Mouse (Mus musculus): ENCODE measurements around the gene Oard1.

Oard1 gene

GRCm38 (mm10) chr17:48409380-48410298 lies at the start of gene Oard1, which contains the start of gene Nfya:
Gene Oard1, plus strand, starts transcription at chr17:48410014.
Gene Nfya, minus strand, starts transcription at chr17:48409906.
- peak; percentile 100 for DNase-seq

GRCm38 (mm10) chr17:48360462-48360861 lies 49.4 kb upstream of the Oard1 start:
- no peak for DNase-seq

- DNase-seq, result no peak
Observed at GRCm38 (mm10) chr17:48362346-48362745, 47.5 kb upstream of the Oard1 start.

GRCm38 (mm10) chr17:48362966-48363365 lies 46.8 kb upstream of the Oard1 start:
- DNase-seq, result no peak

- no peak for DNase-seq
Observed at GRCm38 (mm10) chr17:48363421-48363965, 46.3 kb upstream of the Oard1 start.

GRCm38 (mm10) chr17:48365511-48366155 lies 44.2 kb upstream of the Oard1 start:
- no peak for DNase-seq

- DNase-seq, result no peak
Observed at GRCm38 (mm10) chr17:48366806-48367205, 43.0 kb upstream of the Oard1 start.

- DNase-seq, result no peak
Observed at GRCm38 (mm10) chr17:48371621-48372020, 38.2 kb upstream of the Oard1 start.

GRCm38 (mm10) chr17:48372987-48373386 lies 36.8 kb upstream of the Oard1 start:
- peak; percentile 6 for DNase-seq

- no peak for DNase-seq
Observed at GRCm38 (mm10) chr17:48376102-48376501, 33.7 kb upstream of the Oard1 start.

GRCm38 (mm10) chr17:48379050-48379449 lies 30.8 kb upstream of the Oard1 start:
- no peak for DNase-seq

- no peak for DNase-seq
Observed at GRCm38 (mm10) chr17:48385786-48386461, 23.9 kb upstream of the Oard1 start.

GRCm38 (mm10) chr17:48388666-48389065 lies 21.1 kb upstream of the Oard1 start:
- no peak for DNase-seq

GRCm38 (mm10) chr17:48389442-48389841 lies 20.4 kb upstream of the Oard1 start:
- DNase-seq, result no peak

GRCm38 (mm10) chr17:48391446-48391845 lies 18.4 kb upstream of the Oard1 start:
- no peak for DNase-seq

- no peak for DNase-seq
Observed at GRCm38 (mm10) chr17:48392616-48393015, 17.2 kb upstream of the Oard1 start.

- DNase-seq, result no peak
Observed at GRCm38 (mm10) chr17:48401710-48402109, 8.1 kb upstream of the Oard1 start.

GRCm38 (mm10) chr17:48402751-48403150 lies 7.1 kb upstream of the Oard1 start:
- no peak for DNase-seq

- DNase-seq, result no peak
Observed at GRCm38 (mm10) chr17:48403848-48404247, 6.0 kb upstream of the Oard1 start.

GRCm38 (mm10) chr17:48404706-48405105 lies 5.1 kb upstream of the Oard1 start:
- DNase-seq, result no peak

- DNase-seq, result no peak
Observed at GRCm38 (mm10) chr17:48407154-48407553, 2.7 kb upstream of the Oard1 start.

- no peak for DNase-seq
Observed at GRCm38 (mm10) chr17:48407910-48408525, 1.8 kb upstream of the Oard1 start.
